Mouse (Mus musculus): ENCODE data around the gene Neo1. TPM values are rescaled to one million over a fixed set of nuclear protein-coding genes. Genes with fewer than 3 reads are reported as not detected.

Gene Neo1
- total and polyA plus RNA-seq, 2 experiments from 2014 or later = 18.5 to 79.7 TPM

- no peaks in the 10 kb centered on the region for H3K27me3 ChIP-seq (ENCODE audit: control insufficient read depth, insufficient read depth, low read length)
- H3K27ac ChIP-seq (ENCODE audit: low read depth) = no peak overlapping the region
- H3K4me2 ChIP-seq (ENCODE audit: low read depth, low read length) = no peak overlapping the region
- ATAC-seq (ENCODE audit: insufficient read depth, low read depth) = no peak
- H3K36me3 ChIP-seq (replicated peaks; ENCODE audit: control insufficient read depth, insufficient read depth, low read length) = no peaks in the 10 kb centered on the region
- no peak for DNase-seq (ENCODE audit: low spot score)
- no peak overlapping the region for H3K9ac ChIP-seq (replicated peaks; ENCODE audit: low read depth, low read length)
- no peaks in the 10 kb centered on the region for H3K9me3 ChIP-seq (replicated peaks; ENCODE audit: control insufficient read depth, low read length)
- no peak overlapping the region for H3K4me3 ChIP-seq (ENCODE audit: low read depth, low read length)
- no peak for TF ChIP-seq CTCF (IDR thresholded peaks at IDR 0.05; ENCODE audit: low read depth)
- TF ChIP-seq EP300 (IDR thresholded peaks at IDR 0.05; ENCODE audit: low read depth) = no peak
- peaks cover 11% of the 10 kb centered on the region; the same call in 1 of the 2 replicates for H3K4me1 ChIP-seq (ENCODE audit: control insufficient read depth, insufficient read depth)
- 89% methylated on average over 6 of the region's 6 CpGs for WGBS
These were observed 21.8 kb upstream of the Neo1 start for GRCm38 (mm10) chr9:59058060-59058459.

- Histone ChIP-seq H3K27me3 (ENCODE audit: control insufficient read depth, insufficient read depth, low read length) (no peaks in the 10 kb centered on the region), H3K36me3 (replicated peaks; ENCODE audit: control insufficient read depth, insufficient read depth, low read length) (no peaks in the 10 kb centered on the region), H3K4me1 (ENCODE audit: control insufficient read depth, insufficient read depth) (peaks cover 4% of the 10 kb centered on the region; the same call in 1 of the 2 replicates), H3K4me3 (ENCODE audit: low read depth, low read length) (no peak overlapping the region), H3K4me2 (ENCODE audit: low read depth, low read length) (0 out of 2 replicates have a peak overlapping the region, but pooled peaks have one; percentile 24), H3K9me3 (replicated peaks; ENCODE audit: control insufficient read depth, low read length) (no peaks in the 10 kb centered on the region), H3K27ac (ENCODE audit: low read depth) (no peak overlapping the region), H3K9ac (replicated peaks; ENCODE audit: low read depth, low read length) (0 out of 2 replicates have a peak overlapping the region, but pooled peaks have one; percentile 3)
- ATAC-seq (ENCODE audit: insufficient read depth, low read depth) = no peak
- WGBS = 61% methylated on average over 8 of the region's 8 CpGs
- DNase-seq (ENCODE audit: low spot score) = no peak
- TF ChIP-seq CTCF (IDR thresholded peaks at IDR 0.05; ENCODE audit: low read depth) = no peak
- TF ChIP-seq EP300 (IDR thresholded peaks at IDR 0.05; ENCODE audit: low read depth) = no peak
These were observed 20.0 kb upstream of the Neo1 start for GRCm38 (mm10) chr9:59056281-59056680.

- Histone ChIP-seq H3K36me3 (replicated peaks; ENCODE audit: control insufficient read depth, insufficient read depth, low read length) (no peaks in the 10 kb centered on the region), H3K27me3 (ENCODE audit: control insufficient read depth, insufficient read depth, low read length) (no peaks in the 10 kb centered on the region), H3K4me3 (ENCODE audit: low read depth, low read length) (no peak overlapping the region), H3K27ac (ENCODE audit: low read depth) (no peak overlapping the region), H3K4me2 (ENCODE audit: low read depth, low read length) (no peak overlapping the region), H3K9me3 (replicated peaks; ENCODE audit: control insufficient read depth, low read length) (no peaks in the 10 kb centered on the region), H3K9ac (replicated peaks; ENCODE audit: low read depth, low read length) (no peak overlapping the region), H3K4me1 (ENCODE audit: control insufficient read depth, insufficient read depth) (peaks cover 5% of the 10 kb centered on the region; the same call in 1 of the 2 replicates)
- DNase-seq (ENCODE audit: low spot score) = no peak
- no peak for ATAC-seq (ENCODE audit: insufficient read depth, low read depth)
- TF ChIP-seq EP300 (IDR thresholded peaks at IDR 0.05; ENCODE audit: low read depth) = no peak
- no peak for TF ChIP-seq CTCF (IDR thresholded peaks at IDR 0.05; ENCODE audit: low read depth)
These were observed 5.6 kb upstream of the Neo1 start for GRCm38 (mm10) chr9:59041805-59042204.

- Histone ChIP-seq H3K27ac (ENCODE audit: low read depth) (peak overlapping the region; percentile 99), H3K27me3 (ENCODE audit: control insufficient read depth, insufficient read depth, low read length) (no peaks in the 10 kb centered on the region), H3K4me3 (ENCODE audit: low read depth, low read length) (peak overlapping the region; percentile 99), H3K9ac (replicated peaks; ENCODE audit: low read depth, low read length) (peak overlapping the region; percentile 96), H3K9me3 (replicated peaks; ENCODE audit: control insufficient read depth, low read length) (no peaks in the 10 kb centered on the region), H3K4me1 (ENCODE audit: control insufficient read depth, insufficient read depth) (peaks cover 18% of the 10 kb centered on the region), H3K36me3 (replicated peaks; ENCODE audit: control insufficient read depth, insufficient read depth, low read length) (no peaks in the 10 kb centered on the region), H3K4me2 (ENCODE audit: low read depth, low read length) (peak overlapping the region; percentile 67)
- no peak for DNase-seq (ENCODE audit: low spot score)
- TF ChIP-seq CTCF (IDR thresholded peaks at IDR 0.05; ENCODE audit: low read depth) (no peak), EP300 (IDR thresholded peaks at IDR 0.05; ENCODE audit: low read depth) (peak; percentile 19; the same call in 1 of the 2 replicates)
- under 1% methylated on average over 52 of the region's 56 CpGs for WGBS
- peak; percentile 25 for ATAC-seq (ENCODE audit: insufficient read depth, low read depth)
These were observed 596 bp upstream of the Neo1 start for GRCm38 (mm10) chr9:59036732-59037341.

GRCm38 (mm10) chr9:59035342-59036158 is 691 bp downstream of the Neo1 start:
- peak overlapping the region; percentile 96 for H3K9ac ChIP-seq (replicated peaks; ENCODE audit: low read depth, low read length)
- no peaks in the 10 kb centered on the region for H3K36me3 ChIP-seq (replicated peaks; ENCODE audit: control insufficient read depth, insufficient read depth, low read length)
- under 1% methylated on average over 63 of the region's 63 CpGs for WGBS
- ATAC-seq (ENCODE audit: insufficient read depth, low read depth) = peak; percentile 40
- H3K4me2 ChIP-seq (ENCODE audit: low read depth, low read length) = peak overlapping the region; percentile 67
- DNase-seq (ENCODE audit: low spot score) = peak; percentile 45
- H3K4me1 ChIP-seq (ENCODE audit: control insufficient read depth, insufficient read depth) = peaks cover 18% of the 10 kb centered on the region
- H3K4me3 ChIP-seq (ENCODE audit: low read depth, low read length) = peak overlapping the region; percentile 99
- H3K27ac ChIP-seq (ENCODE audit: low read depth) = peak overlapping the region; percentile 99
- TF ChIP-seq CTCF (IDR thresholded peaks at IDR 0.05; ENCODE audit: low read depth) (peak; percentile 40), EP300 (IDR thresholded peaks at IDR 0.05; ENCODE audit: low read depth) (no peak)
- H3K9me3 ChIP-seq (replicated peaks; ENCODE audit: control insufficient read depth, low read length) = no peaks in the 10 kb centered on the region
- no peaks in the 10 kb centered on the region for H3K27me3 ChIP-seq (ENCODE audit: control insufficient read depth, insufficient read depth, low read length)

All from heart, postnatal 0 days (tissue).